Mouse (Mus musculus) granulocyte monocyte progenitor cell, adult 5-6 weeks (primary cell): ENCODE data around the gene Kdm4a. TPM values are rescaled to one million over a fixed set of nuclear protein-coding genes. Genes with fewer than 3 reads are reported as not detected.
A peak's percentile ranks its signal among the peaks of the same experiment; 100 is the strongest.

Experiments
- ATAC-seq: replicated peaks from 2 replicates; pipeline ENCODE4 v1.8.0; 2016; ENCODE audit warnings: mild to moderate bottlenecking, moderate TSS enrichment, inconsistent platforms; ENCODE audit not compliant: poor library complexity, severe bottlenecking
- total RNA-seq, 2 experiments: library from RNA; stranded (forward) in 1 of 2; stranded (reverse) in 1 of 2; fragments of 200-712, 200-1000 nt in 1 of 2; fragments of >200 nt in 1 of 2; fragmentation: Nextera tagmentation in 1 of 2; gene quantifications; 2 replicates each; pipeline ENCODE4 v1.2.3; 2014 to 2017

Gene Kdm4a
- total RNA-seq, 2 experiments from 2014 or later = 17.2 to 23.1 TPM

GRCm38 (mm10) chr4:118123030-118123704 is 56.7 kb downstream of the Kdm4a start:
- ATAC-seq = no peak

- ATAC-seq = no peak
Measured at GRCm38 (mm10) chr4:118122078-118122477, 57.8 kb downstream of the Kdm4a start.

- ATAC-seq = no peak
Measured at GRCm38 (mm10) chr4:118117565-118117964, 62.3 kb downstream of the Kdm4a start.

GRCm38 (mm10) chr4:118116098-118116497 is 63.7 kb downstream of the Kdm4a start:
- no peak for ATAC-seq

GRCm38 (mm10) chr4:118115132-118115531 is 64.7 kb downstream of the Kdm4a start:
- ATAC-seq = no peak

GRCm38 (mm10) chr4:118112601-118113000 is 67.2 kb downstream of the Kdm4a start:
- ATAC-seq = no peak

GRCm38 (mm10) chr4:118109649-118110048 is 70.2 kb downstream of the Kdm4a start:
- no peak for ATAC-seq

- ATAC-seq = no peak
Measured at GRCm38 (mm10) chr4:118108779-118109178, 71.1 kb downstream of the Kdm4a start.

- ATAC-seq = no peak
Measured at GRCm38 (mm10) chr4:118105256-118106053, 74.4 kb downstream of the Kdm4a start.

- ATAC-seq = no peak
Measured at GRCm38 (mm10) chr4:118103280-118103830, 76.5 kb downstream of the Kdm4a start.

- no peak for ATAC-seq
Measured at GRCm38 (mm10) chr4:118101497-118101896, 78.3 kb downstream of the Kdm4a start.

GRCm38 (mm10) chr4:118099637-118100364 is 80.0 kb downstream of the Kdm4a start:
- ATAC-seq = peak; percentile 37

- no peak for ATAC-seq
Measured at GRCm38 (mm10) chr4:118098571-118098970, 81.3 kb downstream of the Kdm4a start.

GRCm38 (mm10) chr4:118096069-118096468 is 83.8 kb downstream of the Kdm4a start:
- no peak for ATAC-seq

- no peak for ATAC-seq
Measured at GRCm38 (mm10) chr4:118092784-118093457, 86.9 kb downstream of the Kdm4a start.

GRCm38 (mm10) chr4:118090449-118090848 is 89.4 kb downstream of the Kdm4a start:
- no peak for ATAC-seq

- peak; percentile 46; the same call in 1 of the 2 replicates for ATAC-seq
Measured at GRCm38 (mm10) chr4:118089939-118090338, 89.9 kb downstream of the Kdm4a start.

- no peak for ATAC-seq
Measured at GRCm38 (mm10) chr4:118088771-118089170, 91.1 kb downstream of the Kdm4a start.
